ENCODE assay signal across 11 mouse cellular contexts in the genomic region with DNA sequence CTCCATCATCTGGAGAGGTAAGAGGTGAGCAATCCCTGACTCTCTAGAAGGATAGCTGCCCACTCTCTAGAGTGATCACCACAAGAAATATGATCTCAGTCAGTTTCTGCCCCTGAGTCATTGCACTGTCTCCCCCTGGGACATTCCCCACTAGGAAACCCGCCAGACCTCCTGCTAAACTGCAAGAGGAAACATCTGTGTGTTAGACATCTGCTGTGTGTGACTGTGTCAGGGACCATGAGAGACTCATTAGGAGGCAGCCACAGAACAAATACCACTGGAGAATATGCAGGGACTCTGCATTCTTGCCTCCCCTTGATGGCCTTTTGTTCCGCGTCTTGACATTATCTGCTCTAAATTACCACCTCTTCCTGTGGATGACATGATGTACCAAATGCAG. TPM values are rescaled to one million over a fixed set of nuclear protein-coding genes. Genes with fewer than 3 reads are reported as not detected.
DNase-seq lines count a peak whose midpoint lies in the region; ATAC-seq and TF ChIP-seq lines count a peak whose summit lies in the region.
"Had no signal": no experiment of that assay in that cellular context is flagged by ENCODE, and none has a peak within 500 bp of the region (broad histone marks: within the 10 kb centered on the region; RNA-seq: fewer than 3 reads in every experiment).

No protein-coding gene starts in this region.

- TF ChIP-seq EP300 in heart, adult 2 months (IDR thresholded peaks at IDR 0.05; ENCODE audit: insufficient read depth, low read depth, low read length): no peak

- H3K27ac ChIP-seq in heart, adult 2 months: no peak overlapping the region
- H3K27ac ChIP-seq in heart, embryonic 11.5 days (ENCODE audit: low read depth, low read length): no peak overlapping the region

- no peak for TF ChIP-seq CTCF in heart, adult 2 months (IDR thresholded peaks at IDR 0.05)
- TF ChIP-seq CTCF in C2C12 (IDR thresholded peaks at IDR 0.05; ENCODE audit: control insufficient read depth, insufficient read depth, insufficient read length): no peak

- H3K4me2 ChIP-seq in heart, embryonic 11.5 days: no peak overlapping the region

- no peak overlapping the region for H3K4me3 ChIP-seq in heart, adult 2 months
- H3K4me3 ChIP-seq in heart, embryonic 11.5 days (ENCODE audit: low read depth, low read length): no peak overlapping the region
- H3K4me3 ChIP-seq in C2C12 (ENCODE audit: insufficient read depth, poor library complexity, severe bottlenecking): no peak overlapping the region

- 17% methylated on average over 3 of the region's 3 CpGs for WGBS in heart, adult 2 months
- 39% methylated on average over 3 of the region's 3 CpGs for WGBS in heart, embryonic 11.5 days (ENCODE audit: insufficient replicate concordance)

- H3K27me3 ChIP-seq in heart, adult 2 months (ENCODE audit: control insufficient read depth, insufficient read depth, low read length): no peaks in the 10 kb centered on the region
- no peaks in the 10 kb centered on the region for H3K27me3 ChIP-seq in heart, embryonic 11.5 days (ENCODE audit: control insufficient read depth, insufficient read depth, low read length)
- H3K27me3 ChIP-seq in C2C12 (ENCODE audit: control insufficient read depth, insufficient read depth, insufficient read length): no peaks in the 10 kb centered on the region

- peaks cover 4% of the 10 kb centered on the region for H3K4me1 ChIP-seq in heart, adult 2 months (ENCODE audit: control insufficient read depth, insufficient read depth, low read length)
- H3K4me1 ChIP-seq in heart, embryonic 11.5 days (ENCODE audit: control insufficient read depth, insufficient read depth, low read length): no peaks in the 10 kb centered on the region

- no peak overlapping the region for H3K9ac ChIP-seq in heart, adult 2 months (ENCODE audit: low read depth, low read length)
- H3K9ac ChIP-seq in heart, embryonic 11.5 days (ENCODE audit: low read depth, low read length): no peak overlapping the region

- ATAC-seq in heart, embryonic 11.5 days (replicated peaks; ENCODE audit: insufficient number of reproducible peaks, low FRiP score, low TSS enrichment): no peak

- H3K9me3 ChIP-seq in heart, embryonic 11.5 days (replicated peaks; ENCODE audit: control insufficient read depth, low read length): no peaks in the 10 kb centered on the region

- H3K36me3 ChIP-seq in heart, adult 2 months (ENCODE audit: control insufficient read depth, insufficient read depth, low read length): no peaks in the 10 kb centered on the region
- H3K36me3 ChIP-seq in heart, embryonic 11.5 days (ENCODE audit: control insufficient read depth, insufficient read depth, low read length): no peaks in the 10 kb centered on the region
- no peaks in the 10 kb centered on the region for H3K36me3 ChIP-seq in C2C12 (ENCODE audit: control insufficient read depth, insufficient read depth)

- TF ChIP-seq POLR2A in heart, adult 2 months (IDR thresholded peaks at IDR 0.05; ENCODE audit: insufficient read depth, low read depth, low read length): no peak

- no peak overlapping the region for H3ac ChIP-seq in C2C12 (ENCODE audit: control insufficient read depth, insufficient read length, low read depth)

- H3K79me2 ChIP-seq in heart, adult 2 months (replicated peaks; ENCODE audit: control insufficient read depth, insufficient read depth, low read length): no peaks in the 10 kb centered on the region
- H3K79me2 ChIP-seq in C2C12 (ENCODE audit: control insufficient read depth, insufficient read depth): no peaks in the 10 kb centered on the region

- peak; percentile 62 to 65 for DNase-seq in heart, adult 2 months
- DNase-seq in fibroblast of lung, adult 2 months (ENCODE audit: low read depth): peak; percentile 26
- peak; percentile 27 for DNase-seq in heart, postnatal 25 days (ENCODE audit: low spot score)
- no peak for DNase-seq in natural killer cell, adult 2 months (ENCODE audit: low spot score in 2 of 2)
- DNase-seq in retina, embryonic 14.5 days (ENCODE audit: low spot score): no peak
- DNase-seq in frontal cortex, postnatal 36 days (ENCODE audit: low spot score in 2 of 2): no peak
- DNase-seq: kidney, adult 9 months had no signal

- H3K79me3 ChIP-seq in C2C12 (ENCODE audit: low read depth): no peaks in the 10 kb centered on the region

- intact Hi-C loops in heart, adult 2 months (cut with DNase I): no loop called here
- intact Hi-C loops in heart, postnatal 25 days (cut with DNase I): no loop called here

TF ChIP-seq in C2C12, 6 proteins besides CTCF, POLR2A, EP300 and RAD21:
- no peak for TF ChIP-seq MAX (IDR thresholded peaks at IDR 0.05)
- TF ChIP-seq MYOG (IDR thresholded peaks at IDR 0.05; ENCODE audit: control insufficient read depth, extremely low read depth, insufficient read length): no peak
- peak; percentile 82 for TF ChIP-seq MYOD1 (IDR thresholded peaks at IDR 0.05; ENCODE audit: control insufficient read depth, insufficient read length, low read depth)
- TF ChIP-seq FOSL1 (IDR thresholded peaks at IDR 0.05; ENCODE audit: insufficient read depth, low read length, poor library complexity, severe bottlenecking): peak; percentile 68

RNA-seq across cellular contexts. Expression of gene Zfp658, which starts 7.5 kb away (rescaled TPM):
- total RNA-seq in heart, adult 2 months (2021): under 1 TPM; 0.86 to 0.93 TPM
- 0.70 and 1.0 TPM in 2 replicates for polyA plus RNA-seq in heart, adult 2 months (2012; rRNA removed)
- polyA plus RNA-seq in heart, embryonic 11.5 days (2014; fragmentation: Nextera tagmentation; extraction: Ambion mirVana): 1.2 and 1.9 TPM in 2 replicates
- polyA plus RNA-seq in C2C12 (2012; fragmentation: generic; extraction: Trizol): 0.90 TPM
- 1 to 10 TPM in 1 of 2 experiments, under 1 TPM in 1; 0.70 to 1.1 TPM for total RNA-seq in heart, postnatal 25 days (2021)

RNA-seq across cellular contexts. Expression of gene Cd33, which starts 10.3 kb away (rescaled TPM):
- 1 to 10 TPM; 2.4 to 3.5 TPM for total RNA-seq in heart, adult 2 months (2021)
- 7.6 and 7.9 TPM in 2 replicates for polyA plus RNA-seq in heart, adult 2 months (2012; rRNA removed)
- 0.44 and 0.79 TPM in 2 replicates for polyA plus RNA-seq in heart, embryonic 11.5 days (2014; fragmentation: Nextera tagmentation; extraction: Ambion mirVana)
- polyA plus RNA-seq in C2C12 (2012; fragmentation: generic; extraction: Trizol): under 0.01 TPM
- total RNA-seq in heart, postnatal 25 days (2021): 1 to 10 TPM; 3.2 to 3.4 TPM

RNA-seq across cellular contexts. Expression of gene Zfp719, which starts 24.9 kb away (rescaled TPM):
- 1 to 10 TPM; 3.8 to 5.9 TPM for total RNA-seq in heart, adult 2 months (2021)
- 1.4 and 3.3 TPM in 2 replicates for polyA plus RNA-seq in heart, adult 2 months (2012; rRNA removed)
- polyA plus RNA-seq in heart, embryonic 11.5 days (2014; fragmentation: Nextera tagmentation; extraction: Ambion mirVana): 8.0 TPM in 2 replicates
- polyA plus RNA-seq in C2C12 (2012; fragmentation: generic; extraction: Trizol): 2.1 TPM
- 1 to 10 TPM; 7.4 to 7.7 TPM for total RNA-seq in heart, postnatal 25 days (2021)

RNA-seq across cellular contexts. Expression of gene 4931406B18Rik, which starts 48.8 kb away (rescaled TPM):
- total RNA-seq in heart, adult 2 months (2021): not detected
- not detected in 2 replicates for polyA plus RNA-seq in heart, adult 2 months (2012; rRNA removed)
- not detected in 2 replicates for polyA plus RNA-seq in heart, embryonic 11.5 days (2014; fragmentation: Nextera tagmentation; extraction: Ambion mirVana)
- not detected for polyA plus RNA-seq in C2C12 (2012; fragmentation: generic; extraction: Trizol)
- total RNA-seq in heart, postnatal 25 days (2021): not detected
- total RNA-seq: liver, adult 2 months had no signal
- polyA plus RNA-seq: liver, adult 2 months; spleen, adult 2 months had no signal

RNA-seq across cellular contexts. Expression of gene Zfp819, which starts 52.4 kb away (rescaled TPM):
- not detected for total RNA-seq in heart, adult 2 months (2021)
- polyA plus RNA-seq in heart, adult 2 months (2012; rRNA removed): not detected in 2 replicates
- 0.21 TPM in 1 of 2 replicates, not detected in the other for polyA plus RNA-seq in heart, embryonic 11.5 days (2014; fragmentation: Nextera tagmentation; extraction: Ambion mirVana)
- not detected for polyA plus RNA-seq in C2C12 (2012; fragmentation: generic; extraction: Trizol)
- total RNA-seq in heart, postnatal 25 days (2021): not detected
- polyA plus RNA-seq: liver, adult 2 months had no signal

Comparison
In these comparisons a context has a peak if more than half of its experiments do, and no peak if none do; other contexts are left out.
1. DNase-seq: peak in heart, adult 2 months (2 of 2), fibroblast of lung, adult 2 months (single experiment) and heart, postnatal 25 days (single experiment); none in natural killer cell, adult 2 months (0 of 2), retina, embryonic 14.5 days (single experiment) and frontal cortex, postnatal 36 days (0 of 2).